Mouse (Mus musculus) embryonic facial prominence, embryonic 12.5 days (tissue): ENCODE data around the gene Plvap. TPM values are rescaled to one million over a fixed set of nuclear protein-coding genes. Genes with fewer than 3 reads are reported as not detected.
"Not testable (repeated sequence)": the region's sequence is repeated elsewhere in the genome, so short reads cannot be mapped to it uniquely, and the experiment has no call there.

ENCODE experiments used
- ATAC-seq: fragments of 200-750 bp; cut with Nextera tagmentation; 2 replicates; pipeline ENCODE4 v1.8.0; 2017; ENCODE audit not compliant: insufficient number of reproducible peaks, insufficient read depth, low FRiP score, low TSS enrichment
- H3K27ac ChIP-seq: fragments of 300-500 bp; sonication (generic); 2 replicates; pipeline ENCODE4 v1.5.1; 2016; ENCODE audit warnings: mild to moderate bottlenecking
- H3K27me3 ChIP-seq: fragments of 300-500 bp; sonication (generic); 2 replicates; pipeline ENCODE4 v1.6.1; 2016; ENCODE audit warnings: mild to moderate bottlenecking, moderate library complexity
- H3K36me3 ChIP-seq: fragments of 300-500 bp; sonication (generic); 2 replicates; pipeline ENCODE4 v1.6.1; 2016; ENCODE audit warnings: mild to moderate bottlenecking
- H3K4me1 ChIP-seq: fragments of 300-500 bp; sonication (generic); 2 replicates; pipeline ENCODE4 v1.6.1; 2016
- H3K4me2 ChIP-seq: fragments of 300-500 bp; sonication (generic); replicated peaks from 2 replicates; pipeline ENCODE4 v1.6.1; 2016; ENCODE audit warnings: mild to moderate bottlenecking, moderate library complexity
- H3K4me3 ChIP-seq: fragments of 300-500 bp; sonication (generic); 2 replicates; pipeline ENCODE4 v1.5.1; 2016; ENCODE audit warnings: mild to moderate bottlenecking
- H3K9ac ChIP-seq: fragments of 300-500 bp; sonication (generic); 2 replicates; pipeline ENCODE4 v1.6.1; 2016; ENCODE audit warnings: mild to moderate bottlenecking, moderate library complexity
- H3K9me3 ChIP-seq: fragments of 300-500 bp; sonication (generic); 2 replicates; pipeline ENCODE4 v1.6.1; 2016; ENCODE audit warnings: mild to moderate bottlenecking, moderate library complexity
- WGBS: fragments of 180-500 bp; shearing (Covaris S2); methylation state at CpG from one replicate; pipeline ENCODE4 v1.1.7; 2016; 5-methylcytosine and 5-hydroxymethylcytosine counted together
- polyA plus RNA-seq: library from polyadenylated mRNA; unstranded; fragments of >200 nt; fragmentation: Nextera tagmentation; extraction: Ambion mirVana; gene quantifications from 2 replicates; pipeline ENCODE4 v1.2.1, GENCODE M21; 2016

Gene Plvap
- polyA plus RNA-seq, 1 experiment from 2014 or later: 62.2 TPM

GRCm38 (mm10) chr8:71543755-71544154 is 32.2 kb upstream of the Plvap start:
- Histone ChIP-seq H3K4me1 (peaks cover 8% of the 10 kb centered on the region), H3K27me3 (0 out of 2 replicates have a peak, but pooled peaks cover 3% of the 10 kb centered on the region), H3K9me3 (no peaks in the 10 kb centered on the region), H3K36me3 (peaks cover 32% of the 10 kb centered on the region), H3K27ac (no peak overlapping the region), H3K4me3 (peak overlapping the region; percentile 91), H3K4me2 (peak overlapping the region; percentile 89), H3K9ac (peak overlapping the region; percentile 87; the same call in 1 of the 2 replicates)
- WGBS: 87% methylated on average over 9 of the region's 9 CpGs
- no peak for ATAC-seq

GRCm38 (mm10) chr8:71542632-71543343 is 31.2 kb upstream of the Plvap start, which contains the start of gene Mvb12a:
Gene Mvb12a, plus strand, starts transcription at chr8:71542922.
- 0 out of 2 replicates have a peak within 1 kb of the TSS, but pooled peaks have one; percentile 33 for H3K27ac ChIP-seq

GRCm38 (mm10) chr8:71537028-71537867 is 25.7 kb upstream of the Plvap start, which contains the start of gene Bst2:
Gene Bst2, minus strand, starts transcription at chr8:71537456.
- no peak within 1 kb of the TSS for H3K27ac ChIP-seq
- ATAC-seq: peak; percentile 31; the same call in 1 of the 2 replicates

More at GRCm38 (mm10) chr8:71542632-71543343, 31.2 kb upstream of the Plvap start, which contains the start of gene Mvb12a:
- 0 out of 2 replicates have a peak, but pooled peaks cover 3% of the 10 kb centered on the region for H3K27me3 ChIP-seq
- peaks cover 25% of the 10 kb centered on the region for H3K36me3 ChIP-seq
- H3K4me2 ChIP-seq: peak within 1 kb of the TSS; percentile 89
- H3K4me1 ChIP-seq: peaks cover 11% of the 10 kb centered on the region
- H3K4me3 ChIP-seq: peak within 1 kb of the TSS; percentile 91
- peak within 1 kb of the TSS; percentile 87 for H3K9ac ChIP-seq
- H3K9me3 ChIP-seq: no peaks in the 10 kb centered on the region
- under 1% methylated on average over 54 of the region's 55 CpGs for WGBS
- ATAC-seq: peak; percentile 87

GRCm38 (mm10) chr8:71535663-71536062 is 24.1 kb upstream of the Plvap start:
- Histone ChIP-seq H3K4me2 (no peak overlapping the region), H3K27ac (no peak overlapping the region), H3K4me3 (no peak overlapping the region), H3K9ac (no peak overlapping the region), H3K36me3 (no peaks in the 10 kb centered on the region), H3K9me3 (no peaks in the 10 kb centered on the region), H3K4me1 (peaks cover 5% of the 10 kb centered on the region), H3K27me3 (0 out of 2 replicates have a peak, but pooled peaks cover 9% of the 10 kb centered on the region)
- 65% methylated on average over 5 of the region's 5 CpGs for WGBS
- no peak for ATAC-seq

More at GRCm38 (mm10) chr8:71537028-71537867, 25.7 kb upstream of the Plvap start, which contains the start of gene Bst2:
- WGBS: 2% methylated on average over 37 of the region's 37 CpGs
- 0 out of 2 replicates have a peak, but pooled peaks cover 9% of the 10 kb centered on the region for H3K27me3 ChIP-seq
- peaks cover 5% of the 10 kb centered on the region for H3K4me1 ChIP-seq
- H3K9ac ChIP-seq: no peak within 1 kb of the TSS
- no peaks in the 10 kb centered on the region for H3K9me3 ChIP-seq
- peak within 1 kb of the TSS; percentile 51 for H3K4me2 ChIP-seq
- H3K36me3 ChIP-seq: no peaks in the 10 kb centered on the region
- H3K4me3 ChIP-seq: peak within 1 kb of the TSS; percentile 37

- no peak overlapping the region for H3K4me3 ChIP-seq
- no peak overlapping the region for H3K9ac ChIP-seq
- no peaks in the 10 kb centered on the region for H3K36me3 ChIP-seq
- no peak overlapping the region for H3K27ac ChIP-seq
- no peak overlapping the region for H3K4me2 ChIP-seq
- WGBS: 33% methylated on average over 3 of the region's 3 CpGs
- H3K4me1 ChIP-seq: peaks cover 5% of the 10 kb centered on the region
- H3K9me3 ChIP-seq: no peaks in the 10 kb centered on the region
- no peak for ATAC-seq
- 0 out of 2 replicates have a peak, but pooled peaks cover 8% of the 10 kb centered on the region for H3K27me3 ChIP-seq
Measured at GRCm38 (mm10) chr8:71534263-71534810, 22.8 kb upstream of the Plvap start.

- not testable (repeated sequence) for H3K27ac ChIP-seq, H3K4me2 ChIP-seq, H3K4me3 ChIP-seq, H3K9ac ChIP-seq, H3K9me3 ChIP-seq, H3K36me3 ChIP-seq, ATAC-seq, H3K4me1 ChIP-seq
- 59% methylated on average over 6 of the region's 12 CpGs for WGBS
- H3K27me3 ChIP-seq: peaks cover 16% of the 10 kb centered on the region
Measured at GRCm38 (mm10) chr8:71530735-71531467, 19.3 kb upstream of the Plvap start.

GRCm38 (mm10) chr8:71528362-71529073 is 17.0 kb upstream of the Plvap start:
- Histone ChIP-seq H3K27ac (peak overlapping the region; percentile 61; the same call in 1 of the 2 replicates), H3K9ac (no peak overlapping the region), H3K36me3 (no peaks in the 10 kb centered on the region), H3K4me1 (peaks cover 7% of the 10 kb centered on the region; the same call in 1 of the 2 replicates), H3K4me3 (no peak overlapping the region), H3K4me2 (no peak overlapping the region), H3K27me3 (peaks cover 36% of the 10 kb centered on the region), H3K9me3 (no peaks in the 10 kb centered on the region)
- no peak for ATAC-seq
- 69% methylated on average over 11 of the region's 11 CpGs for WGBS

GRCm38 (mm10) chr8:71527162-71527870 is 15.8 kb upstream of the Plvap start:
- H3K4me3 ChIP-seq: no peak overlapping the region
- ATAC-seq: no peak
- H3K4me1 ChIP-seq: peaks cover 7% of the 10 kb centered on the region; the same call in 1 of the 2 replicates
- peaks cover 38% of the 10 kb centered on the region for H3K27me3 ChIP-seq
- WGBS: 49% methylated on average over 3 of the region's 3 CpGs
- 0 out of 2 replicates have a peak overlapping the region, but pooled peaks have one; percentile 25 for H3K27ac ChIP-seq
- H3K36me3 ChIP-seq: no peaks in the 10 kb centered on the region
- H3K4me2 ChIP-seq: no peak overlapping the region
- H3K9me3 ChIP-seq: no peaks in the 10 kb centered on the region
- no peak overlapping the region for H3K9ac ChIP-seq

GRCm38 (mm10) chr8:71526272-71526671 is 14.7 kb upstream of the Plvap start:
- H3K36me3 ChIP-seq: no peaks in the 10 kb centered on the region
- no peaks in the 10 kb centered on the region for H3K9me3 ChIP-seq
- H3K27ac ChIP-seq: no peak overlapping the region
- H3K4me1 ChIP-seq: peaks cover 10% of the 10 kb centered on the region; the same call in 1 of the 2 replicates
- H3K4me2 ChIP-seq: no peak overlapping the region
- H3K4me3 ChIP-seq: no peak overlapping the region
- H3K9ac ChIP-seq: no peak overlapping the region
- ATAC-seq: no peak
- peaks cover 38% of the 10 kb centered on the region for H3K27me3 ChIP-seq
- 8% methylated on average over 6 of the region's 6 CpGs for WGBS
